Mouse (Mus musculus) neural tube, embryonic 14.5 days (tissue): ENCODE results near the gene Endod1. TPM values are rescaled to one million over a fixed set of nuclear protein-coding genes. Genes with fewer than 3 reads are reported as not detected.

Experiments used
- ATAC-seq: fragments of 200-750 bp; cut with Nextera tagmentation; 2 replicates; pipeline ENCODE4 v1.8.0; 2017; ENCODE audit warnings: low read depth, mild to moderate bottlenecking, moderate TSS enrichment, moderate library complexity
- H3K27ac ChIP-seq: fragments of 300-500 bp; sonication (generic); 2 replicates; pipeline ENCODE4 v1.5.1; 2014; ENCODE audit warnings: low read depth, mild to moderate bottlenecking, control low read depth, low read length, moderate library complexity, mixed read lengths
- H3K27me3 ChIP-seq: fragments of 300-500 bp; sonication (generic); 2 replicates; pipeline ENCODE4 v1.6.1; 2014; ENCODE audit warnings: low read length; ENCODE audit not compliant: control insufficient read depth, insufficient read depth
- H3K36me3 ChIP-seq: fragments of 300-500 bp; sonication (generic); 2 replicates; pipeline ENCODE4 v1.6.1; 2014; ENCODE audit warnings: low read length, mixed read lengths; ENCODE audit not compliant: control insufficient read depth, insufficient read depth
- H3K4me1 ChIP-seq: fragments of 300-500 bp; sonication (generic); 2 replicates; pipeline ENCODE4 v1.6.1; 2014; ENCODE audit warnings: low read length; ENCODE audit not compliant: control insufficient read depth, insufficient read depth
- H3K4me2 ChIP-seq: fragments of 300-500 bp; sonication (generic); 2 replicates; pipeline ENCODE4 v1.6.1; 2014; ENCODE audit warnings: mild to moderate bottlenecking, low read depth, low read length, control low read depth
- H3K4me3 ChIP-seq: fragments of 300-500 bp; sonication (generic); 2 replicates; pipeline ENCODE4 v1.5.1; 2014; ENCODE audit warnings: low read depth, low read length, control low read depth, mixed read lengths
- H3K9ac ChIP-seq: fragments of 300-500 bp; sonication (generic); replicated peaks from 2 replicates; pipeline ENCODE4 v1.6.1; 2014; ENCODE audit warnings: low read depth, mild to moderate bottlenecking, control low read depth, low read length, mixed read lengths
- H3K9me3 ChIP-seq: fragments of 300-500 bp; sonication (generic); 2 replicates; pipeline ENCODE4 v1.6.1; 2016; ENCODE audit warnings: low read length; ENCODE audit not compliant: control insufficient read depth
- WGBS: fragments of 180-500 bp; shearing (Covaris S2); extraction: QIAGEN DNeasy Blood & Tissue Kit; methylation state at CpG from one replicate; pipeline ENCODE4 v1.1.7; 2014; 5-methylcytosine and 5-hydroxymethylcytosine counted together
- polyA plus RNA-seq: library from polyadenylated mRNA; unstranded; fragments of >200 nt; fragmentation: Nextera tagmentation; extraction: Ambion mirVana; gene quantifications from 2 replicates; pipeline ENCODE4 v1.2.1, GENCODE M21; 2014

Gene Endod1
- polyA plus RNA-seq, 1 experiment from 2014 or later, result 42.2 TPM

DNA sequence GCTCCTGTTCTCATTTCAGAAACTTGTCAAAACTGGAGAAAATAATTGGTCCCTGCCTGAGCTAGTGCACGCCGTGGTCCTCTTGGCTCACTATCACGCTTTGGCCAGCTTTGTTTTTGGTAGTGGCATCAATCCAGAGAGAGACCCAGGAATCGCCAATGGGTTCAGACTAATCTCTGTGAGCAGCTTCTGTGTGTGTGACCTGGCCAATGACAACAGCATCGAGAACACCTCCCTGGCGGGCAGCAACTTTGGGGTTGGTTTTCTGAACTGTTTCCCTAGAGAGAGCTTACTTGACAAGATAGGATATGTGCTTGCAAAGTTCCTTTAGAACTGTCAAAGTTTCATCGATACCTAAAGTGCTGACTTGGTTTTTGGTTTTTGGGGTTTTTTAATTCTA is 66.8 kb downstream of the Endod1 start:
- 94% methylated on average over 7 of the region's 7 CpGs for WGBS
- ATAC-seq, result no peak

DNA sequence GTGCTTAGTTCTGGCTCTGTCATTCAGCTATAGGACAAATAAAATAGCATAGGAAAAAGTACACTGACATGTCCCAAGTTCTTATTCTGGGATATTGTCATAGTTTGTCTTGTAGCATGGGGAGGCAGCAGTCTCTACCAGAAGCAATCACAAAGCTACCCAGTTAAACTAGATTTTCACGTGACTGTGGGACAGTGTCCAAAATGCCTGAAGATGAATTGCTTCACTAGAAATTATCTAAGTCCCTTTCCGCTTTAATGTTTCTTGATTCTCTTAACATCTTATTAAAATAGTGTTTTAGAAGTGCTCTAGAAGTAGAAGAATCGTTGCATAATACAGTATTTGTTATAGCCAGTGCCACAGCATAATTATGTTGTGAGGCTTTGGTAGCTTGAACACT is 67.3 kb downstream of the Endod1 start:
- H3K4me3 ChIP-seq, result no peak overlapping the region
- 92% methylated on average over 3 of the region's 3 CpGs for WGBS
- H3K27me3 ChIP-seq, result no peaks in the 10 kb centered on the region
- H3K9me3 ChIP-seq, result no peaks in the 10 kb centered on the region
- H3K4me1 ChIP-seq, result no peaks in the 10 kb centered on the region
- H3K4me2 ChIP-seq, result no peak overlapping the region
- no peak overlapping the region for H3K27ac ChIP-seq
- no peak overlapping the region for H3K9ac ChIP-seq
- no peak for ATAC-seq
- peaks cover 31% of the 10 kb centered on the region for H3K36me3 ChIP-seq

More for the DNA sequence above, 66.8 kb downstream of the Endod1 start:
- Histone ChIP-seq H3K4me2 (no peak overlapping the region), H3K27ac (no peak overlapping the region), H3K4me3 (no peak overlapping the region), H3K36me3 (peaks cover 34% of the 10 kb centered on the region), H3K9ac (no peak overlapping the region), H3K9me3 (no peaks in the 10 kb centered on the region), H3K27me3 (no peaks in the 10 kb centered on the region), H3K4me1 (no peaks in the 10 kb centered on the region)

GRCm38 (mm10) chr9:14307341-14307740 is 74.0 kb downstream of the Endod1 start:
- Histone ChIP-seq H3K27ac (no peak overlapping the region), H3K4me2 (no peak overlapping the region), H3K9me3 (no peaks in the 10 kb centered on the region), H3K4me1 (no peaks in the 10 kb centered on the region; the same call in 1 of the 2 replicates), H3K9ac (no peak overlapping the region), H3K36me3 (peaks cover 15% of the 10 kb centered on the region), H3K27me3 (no peaks in the 10 kb centered on the region), H3K4me3 (no peak overlapping the region)
- no peak for ATAC-seq
- 96% methylated on average over 3 of the region's 3 CpGs for WGBS

DNA sequence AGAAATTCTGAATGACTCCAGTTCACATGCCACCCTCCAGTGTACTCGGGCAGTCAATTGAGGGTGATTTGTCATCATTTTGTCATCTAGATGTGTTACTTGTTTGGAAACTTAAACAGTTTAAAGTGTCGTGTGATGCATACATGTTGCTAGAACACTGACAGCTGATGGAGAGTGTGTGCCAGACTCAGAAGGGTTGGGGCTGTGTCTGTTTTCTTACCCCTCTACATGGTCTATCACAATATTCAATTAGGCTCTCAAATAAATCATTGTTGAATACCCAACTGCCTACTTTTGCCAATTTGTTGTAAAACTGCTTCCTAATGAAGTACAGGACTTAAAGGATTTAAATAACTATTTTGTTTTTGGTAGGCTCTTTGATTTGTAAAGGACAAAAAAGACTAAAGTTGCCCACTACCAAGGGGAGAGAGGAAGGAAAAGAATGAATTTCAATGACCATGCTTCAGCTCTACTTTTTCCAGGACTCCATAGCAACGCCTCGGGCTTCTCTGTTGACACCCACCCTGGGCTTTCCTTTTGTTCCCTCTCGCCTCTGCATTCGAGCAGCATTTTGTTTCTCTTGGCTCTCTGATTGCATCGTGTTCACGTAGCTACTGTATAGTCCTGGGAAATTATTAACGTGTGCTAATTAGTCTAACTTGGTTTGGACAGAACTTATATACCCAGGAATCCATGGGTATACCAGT is 76.9 kb downstream of the Endod1 start:
- Histone ChIP-seq H3K4me1 (no peaks in the 10 kb centered on the region; the same call in 1 of the 2 replicates), H3K9me3 (no peaks in the 10 kb centered on the region), H3K4me3 (no peak overlapping the region), H3K27me3 (no peaks in the 10 kb centered on the region), H3K9ac (no peak overlapping the region), H3K27ac (no peak overlapping the region), H3K4me2 (no peak overlapping the region), H3K36me3 (peaks cover 6% of the 10 kb centered on the region)
- ATAC-seq, result peak; percentile 68; the same call in 1 of the 2 replicates
- WGBS, result 30% methylated on average over 9 of the region's 9 CpGs

Other genes starting within 250 kb of the Endod1 start
- 18.7 and 33.6 TPM in 2 replicates for gene Sesn3, start 106.4 kb downstream of the Endod1 start, polyA plus RNA-seq
- gene Kdm4d, start 119.0 kb upstream of the Endod1 start, polyA plus RNA-seq, result 0.85 and 1.2 TPM in 2 replicates
- gene Cwc15, start 119.1 kb upstream of the Endod1 start, polyA plus RNA-seq, result 143 and 157 TPM in 2 replicates